Mouse (Mus musculus) brain, embryonic 14.5 days (tissue): ENCODE measurements around the gene Ccm2. TPM values are rescaled to one million over a fixed set of nuclear protein-coding genes. Genes with fewer than 3 reads are reported as not detected.
A peak's percentile ranks its signal among the peaks of the same experiment; 100 is the strongest.

Source experiments
- DNase-seq: peaks from one replicate; pipeline ENCODE4 v3.0.0-alpha.2; 2011; ENCODE audit warnings: low read depth
- CTCF ChIP-seq: fragments of 200-500 bp; IDR thresholded peaks from 2 replicates; pipeline ENCODE4 v1.5.1; 2012; ENCODE audit warnings: inconsistent platforms, mild to moderate bottlenecking, moderate library complexity, borderline replicate concordance; ENCODE audit not compliant: insufficient read depth, insufficient read length; ENCODE audit errors: extremely low read depth
- POLR2A ChIP-seq: fragments of 200-500 bp; IDR thresholded peaks from 2 replicates; pipeline ENCODE4 v1.6.1; 2012; ENCODE audit warnings: mild to moderate bottlenecking, inconsistent platforms, borderline replicate concordance; ENCODE audit not compliant: poor library complexity, insufficient read depth, insufficient read length, severe bottlenecking; ENCODE audit errors: extremely low read depth
- polyA plus RNA-seq: library from polyadenylated mRNA; depleted of rRNA; stranded (reverse); fragments of >200 nt; gene quantifications from 2 replicates; pipeline ENCODE4 v1.2.3, GENCODE M21; 2012

The Ccm2 gene
- polyA plus RNA-seq, 1 experiment: 91.9 TPM

DNA sequence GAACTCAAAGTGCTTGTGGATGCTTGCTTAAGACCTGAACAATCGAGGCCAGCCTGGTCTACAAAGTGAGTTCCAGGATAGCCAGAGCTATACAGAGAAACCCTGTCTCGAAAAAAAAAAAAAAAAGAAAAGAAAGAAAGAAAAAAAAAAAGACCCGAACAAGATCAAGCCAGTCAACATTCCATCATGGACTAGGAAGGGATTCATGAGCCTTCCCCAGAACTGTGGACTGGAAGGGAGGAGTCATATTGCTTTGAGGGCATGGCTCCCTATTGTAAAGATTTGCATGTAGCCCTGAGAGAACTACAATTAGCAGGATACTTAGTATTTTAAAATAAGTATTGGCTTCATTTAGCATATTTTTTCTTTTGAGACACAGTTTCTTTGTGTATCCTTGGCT lies 2.0 kb upstream of the Ccm2 start:
- no peak for DNase-seq
- no peak for TF ChIP-seq POLR2A
- no peak for TF ChIP-seq CTCF

DNA sequence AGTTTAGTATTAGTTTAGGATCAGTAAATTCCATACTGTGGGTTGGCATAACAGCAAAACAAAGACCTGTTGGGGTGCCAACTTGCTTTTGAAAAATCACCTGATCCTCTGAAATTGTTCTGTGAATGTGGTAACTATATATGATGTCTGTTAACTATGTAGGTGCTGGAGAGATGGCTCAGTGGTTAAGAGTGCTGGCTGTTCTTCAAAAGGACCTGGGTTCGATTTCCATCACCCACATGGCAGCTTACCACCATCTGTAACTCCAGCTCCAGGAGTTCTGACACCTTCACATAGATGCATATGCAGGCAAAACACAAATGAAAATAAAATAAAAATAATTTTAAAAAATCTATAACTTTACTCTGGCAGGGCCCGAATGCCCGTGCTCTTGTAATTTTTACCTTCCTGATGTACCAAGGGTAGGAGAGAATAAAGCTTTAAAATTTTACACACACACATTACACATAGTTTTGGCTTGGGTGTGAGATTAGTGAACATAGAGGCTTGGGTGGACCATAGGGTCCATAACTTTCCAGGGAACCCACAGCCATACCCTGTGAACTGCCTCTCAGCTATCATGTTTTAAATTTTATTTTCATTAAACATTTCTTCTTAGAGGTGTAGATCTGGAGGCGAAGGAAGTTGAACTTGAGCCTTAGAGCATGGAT lies 1.4 kb upstream of the Ccm2 start:
- DNase-seq: no peak
- no peak for TF ChIP-seq CTCF
- no peak for TF ChIP-seq POLR2A

DNA sequence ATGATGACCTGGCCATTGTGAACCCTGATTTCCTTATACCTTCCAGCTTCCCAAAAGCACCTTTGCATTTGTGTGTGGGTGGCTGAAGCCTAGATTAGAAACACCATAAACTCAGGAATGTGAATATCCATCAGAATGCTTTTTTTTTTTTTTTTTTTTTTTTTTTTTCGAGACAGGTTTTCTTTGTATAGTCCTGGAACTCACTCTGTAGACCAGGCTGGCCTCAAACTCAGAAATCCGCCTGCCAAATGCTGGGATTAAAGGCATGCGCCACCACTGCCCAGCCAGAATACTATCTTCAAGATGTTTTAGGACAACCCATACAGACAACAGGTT lies 862 bp upstream of the Ccm2 start:
- no peak for DNase-seq
- TF ChIP-seq CTCF: no peak
- no peak for TF ChIP-seq POLR2A

DNA sequence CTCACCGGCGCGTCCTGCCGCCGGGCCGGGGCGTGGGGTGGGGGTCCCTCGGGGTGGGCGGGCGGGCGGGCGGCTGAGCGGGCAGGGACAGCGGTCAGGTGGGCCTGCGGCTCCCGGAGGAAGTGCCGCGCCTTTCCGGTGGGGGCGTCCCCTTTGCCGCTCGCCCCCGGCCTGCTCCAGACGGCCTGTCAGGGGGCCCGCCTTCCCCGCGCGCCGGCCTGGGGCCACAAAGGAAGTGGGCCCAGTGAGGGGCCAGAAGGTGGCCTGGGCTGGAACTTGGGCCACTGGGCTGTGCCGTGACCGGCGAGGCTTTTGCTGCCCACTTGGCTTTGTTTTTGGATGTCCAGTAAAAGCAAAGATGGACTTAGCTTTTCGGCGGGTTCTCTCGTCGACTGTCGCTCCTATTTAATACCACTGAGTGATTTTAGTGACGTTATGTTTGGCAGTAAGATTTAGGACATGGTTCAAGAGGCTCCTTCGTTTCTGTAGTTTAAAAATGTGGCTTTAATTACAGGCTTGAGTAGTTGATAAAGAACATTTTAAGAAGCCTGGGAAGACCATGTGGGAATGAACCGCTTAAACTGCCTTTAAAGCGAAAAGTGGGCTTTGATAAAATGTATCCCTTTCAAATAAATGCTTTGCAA lies 472 bp downstream of the Ccm2 start:
- no peak for TF ChIP-seq CTCF
- no peak; the same call in 1 of the 2 replicates for TF ChIP-seq POLR2A

DNA sequence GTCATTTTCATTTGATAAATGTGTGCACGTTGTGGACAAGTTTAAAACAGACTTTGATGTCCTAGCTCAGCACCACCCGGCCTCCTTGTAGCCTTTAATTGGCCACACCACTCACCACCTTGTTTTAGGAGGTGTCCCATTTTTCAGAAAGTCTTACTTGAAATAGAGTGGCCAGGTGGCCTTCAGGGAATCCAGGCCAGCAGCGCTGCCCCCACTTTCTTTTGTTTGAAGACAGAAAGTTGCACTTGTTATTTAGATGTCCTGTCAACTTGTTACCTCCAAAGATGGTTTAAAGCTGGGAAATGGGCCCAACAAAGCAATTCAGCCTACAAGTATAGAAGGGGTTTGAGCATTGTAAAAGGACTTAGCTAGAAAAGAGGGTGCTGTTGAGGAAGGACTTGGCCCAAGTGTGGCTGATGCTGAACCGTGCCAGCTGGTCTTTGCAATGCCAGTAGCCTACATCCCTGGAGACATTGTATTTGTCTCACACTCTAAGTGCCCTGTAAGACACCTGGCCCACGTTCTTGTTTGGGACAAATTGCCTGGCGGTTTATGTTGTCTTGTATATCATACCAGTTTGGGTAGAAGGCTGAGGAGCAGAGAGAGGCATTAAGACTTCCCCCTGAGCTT lies 1.1 kb downstream of the Ccm2 start:
- DNase-seq: peak; percentile 41
- TF ChIP-seq POLR2A: no peak
- no peak for TF ChIP-seq CTCF

More for the DNA sequence above, 472 bp downstream of the Ccm2 start:
- peak; percentile 61 for DNase-seq

DNA sequence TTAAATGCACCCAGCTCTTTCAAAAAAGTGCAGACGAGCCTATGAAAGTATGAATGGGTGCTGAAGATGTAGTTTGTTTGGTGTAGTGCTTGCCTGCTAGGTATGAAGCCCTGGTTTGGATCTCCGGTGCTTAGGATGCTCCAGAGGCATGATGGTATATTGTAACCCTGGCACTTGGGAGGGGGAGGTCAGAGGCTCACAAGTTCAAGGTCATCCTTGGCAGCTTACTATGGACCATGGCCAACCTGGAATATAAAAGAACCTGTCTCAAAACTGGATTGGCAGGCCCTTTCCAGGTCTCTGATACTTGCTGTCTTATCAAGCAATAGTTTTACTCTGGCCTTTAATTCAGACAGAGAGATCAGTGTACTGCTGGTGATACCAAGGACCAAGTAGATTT lies 3.1 kb downstream of the Ccm2 start:
- TF ChIP-seq POLR2A (no peak), CTCF (no peak)
- DNase-seq: no peak

DNA sequence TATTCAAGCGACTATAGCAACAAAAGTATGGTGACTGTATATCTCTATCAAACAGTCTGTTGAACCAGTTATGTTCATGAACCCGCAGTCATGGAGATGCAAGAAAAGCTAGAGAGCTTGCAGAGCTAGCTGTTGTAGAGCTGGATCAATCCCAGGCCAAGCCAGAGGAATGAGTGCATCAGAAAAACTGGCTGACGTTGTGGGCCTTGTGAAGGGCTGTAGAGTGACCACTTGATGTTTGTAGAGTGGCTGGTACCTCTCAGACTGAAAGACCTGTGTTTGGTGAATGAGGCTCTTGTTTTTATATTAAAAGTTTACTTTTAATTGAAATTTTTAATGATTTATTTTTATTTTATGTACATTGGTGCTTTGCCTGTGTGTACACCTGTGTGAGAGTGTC lies 3.5 kb downstream of the Ccm2 start:
- TF ChIP-seq POLR2A (no peak), CTCF (no peak)
- DNase-seq: no peak

DNA sequence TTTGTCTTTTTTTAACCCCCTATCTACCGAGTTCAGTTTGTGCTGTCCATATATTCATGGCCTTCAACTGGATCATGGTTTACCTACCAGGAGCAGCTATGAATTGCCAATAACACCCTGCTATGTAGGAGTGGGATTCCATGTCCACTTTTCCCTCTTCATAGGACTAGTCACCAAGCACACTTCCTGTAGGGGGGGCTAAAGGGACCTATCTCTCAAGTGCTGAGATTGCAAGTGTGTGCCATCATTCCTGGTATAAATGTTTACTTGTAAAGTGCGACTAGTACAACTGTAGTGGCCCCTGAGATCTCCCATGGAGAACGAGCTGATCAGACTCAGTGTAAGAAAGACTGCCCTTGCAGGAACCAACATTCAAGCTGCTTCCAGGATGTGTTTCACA lies 11.5 kb downstream of the Ccm2 start:
- no peak for DNase-seq
- TF ChIP-seq CTCF: no peak
- TF ChIP-seq POLR2A: no peak

DNA sequence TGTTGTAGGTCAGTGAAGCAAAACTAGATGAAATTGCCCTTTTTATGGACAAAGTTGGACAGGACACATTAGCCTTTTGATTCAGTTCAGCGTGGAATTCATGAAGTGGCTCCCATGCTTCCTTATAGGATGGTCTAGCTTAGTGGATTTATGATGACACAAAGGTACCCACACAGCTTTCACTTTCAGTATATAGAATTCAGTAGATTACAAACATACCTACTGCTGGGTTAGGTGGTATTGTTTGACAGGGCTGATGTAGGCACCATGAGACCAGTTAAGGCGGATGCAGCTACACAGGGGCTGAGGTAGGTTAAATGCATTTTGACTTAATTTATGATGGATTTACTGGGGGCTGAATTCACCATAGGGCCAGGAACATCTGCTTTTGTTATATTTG lies 13.3 kb downstream of the Ccm2 start:
- DNase-seq: no peak
- no peak for TF ChIP-seq POLR2A

DNA sequence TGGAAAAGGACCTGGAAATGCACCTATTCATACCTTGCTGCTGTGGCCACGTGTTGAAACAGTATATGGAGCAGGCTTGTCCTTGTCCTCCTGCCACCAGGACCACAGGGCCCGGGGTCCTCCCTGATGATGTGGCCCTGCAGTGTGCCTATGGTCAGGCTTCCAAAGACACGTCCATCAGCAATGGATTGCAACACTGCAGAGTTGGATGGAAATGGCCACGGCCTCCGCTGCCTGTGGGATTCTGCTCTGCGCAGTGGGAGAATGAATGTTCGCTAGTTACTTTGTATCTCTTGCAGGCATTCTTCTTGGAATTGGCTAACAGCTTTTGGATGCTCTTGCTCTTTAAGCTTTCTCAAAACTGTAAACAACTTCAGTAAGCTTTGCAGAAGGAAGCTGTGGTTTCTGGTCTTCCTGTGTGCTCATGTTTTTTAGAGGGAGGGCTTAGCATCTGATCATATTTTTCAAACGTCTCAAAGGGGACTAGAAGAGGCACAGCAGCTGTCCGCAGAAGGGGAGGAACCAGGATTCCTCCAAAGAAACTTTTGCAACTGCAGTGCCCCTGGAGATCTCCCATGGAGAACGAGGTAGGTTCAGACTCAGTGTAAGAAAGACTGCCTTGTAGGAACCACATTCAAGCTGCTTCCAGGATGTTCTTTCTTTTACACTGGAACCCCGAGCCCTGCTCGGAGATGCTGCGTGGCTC lies 14.1 kb downstream of the Ccm2 start:
- TF ChIP-seq POLR2A: no peak
- TF ChIP-seq CTCF: no peak
- no peak for DNase-seq

DNA sequence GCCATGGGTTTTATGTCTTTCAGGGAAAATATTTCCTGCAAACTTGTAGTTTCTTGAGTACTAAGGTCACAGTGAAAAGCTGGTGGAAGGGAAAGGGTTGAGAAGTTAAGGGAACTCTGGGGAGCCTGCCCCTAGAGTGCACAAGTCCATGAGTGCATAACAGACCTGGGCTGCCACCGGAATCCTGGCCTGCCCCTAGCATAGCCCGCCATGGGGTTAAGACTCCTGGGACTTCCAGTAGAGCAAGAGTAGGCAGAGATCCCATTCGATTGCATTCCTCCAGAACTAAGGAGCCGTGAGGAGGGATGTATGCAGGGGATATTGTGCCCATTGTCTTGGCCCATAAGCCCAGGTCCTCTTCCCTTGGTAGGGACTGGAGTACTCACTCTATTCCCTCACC lies 14.8 kb downstream of the Ccm2 start:
- DNase-seq: no peak
- no peak for TF ChIP-seq CTCF
- TF ChIP-seq POLR2A: no peak

DNA sequence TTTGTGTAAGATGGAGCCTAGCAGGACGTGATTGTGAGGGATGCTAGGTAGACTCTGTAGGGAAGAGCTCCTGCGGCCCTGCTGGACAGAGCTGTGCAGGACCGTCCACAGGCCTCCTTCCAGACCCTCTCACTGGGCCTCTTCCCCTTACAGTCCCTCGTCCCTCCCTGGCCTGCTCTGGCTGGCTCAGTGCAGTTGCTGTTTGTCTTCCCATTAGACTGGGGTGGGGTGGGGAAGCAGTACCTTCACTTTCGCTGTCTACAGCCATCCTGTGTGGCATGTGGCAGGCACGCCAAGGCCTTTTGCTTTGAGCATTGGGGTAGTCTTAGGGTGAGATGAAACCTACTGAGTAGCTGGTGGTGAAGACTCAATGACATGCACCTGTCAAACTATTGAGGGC lies 15.7 kb downstream of the Ccm2 start:
- no peak for DNase-seq
- TF ChIP-seq POLR2A: no peak
- TF ChIP-seq CTCF: no peak

DNA sequence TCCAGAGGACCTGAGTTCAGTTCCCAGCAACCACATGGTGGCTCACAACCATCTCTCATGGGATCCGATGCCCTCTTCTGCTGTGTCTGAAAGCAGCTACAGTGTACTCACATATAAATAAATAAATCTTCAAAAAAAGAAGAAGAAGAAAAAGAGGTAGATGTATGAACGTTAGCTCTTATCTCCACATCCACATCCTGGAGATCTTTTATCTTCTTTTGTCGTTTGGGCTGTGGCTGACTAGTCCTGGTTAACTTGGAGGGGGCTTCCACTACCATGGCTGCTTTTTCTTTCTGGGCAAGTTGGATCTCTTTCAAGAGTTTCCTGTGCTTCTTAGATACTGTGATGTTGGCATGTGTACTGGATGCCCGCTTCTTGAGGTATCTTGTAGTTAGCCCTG lies 16.5 kb downstream of the Ccm2 start:
- no peak for DNase-seq
- TF ChIP-seq POLR2A (no peak), CTCF (no peak)
